Mouse (Mus musculus): Measurements from ENCODE around the gene Ndufc2. TPM values are rescaled to one million over a fixed set of nuclear protein-coding genes. Genes with fewer than 3 reads are reported as not detected.
A peak's percentile ranks its signal among the peaks of the same experiment; 100 is the strongest.

Ndufc2 gene
- polyA plus RNA-seq, 1 experiment from 2014 or later = 346 TPM

GRCm38 (mm10) chr7:97416906-97417777 is 17.3 kb downstream of the Ndufc2 start, which contains the start of gene Thrsp:
TSS of gene Thrsp (minus strand) at chr7:97417730.
- ATAC-seq (ENCODE audit: insufficient number of reproducible peaks, insufficient read depth, low FRiP score, low TSS enrichment, low read depth) = no peak
- no peaks in the 10 kb centered on the region for H3K27me3 ChIP-seq
- no peak within 1 kb of the TSS for H3K4me3 ChIP-seq
- 80% methylated on average over 25 of the region's 25 CpGs for WGBS
- H3K9ac ChIP-seq = no peak within 1 kb of the TSS
- peaks cover 4% of the 10 kb centered on the region; the same call in 1 of the 2 replicates for H3K4me1 ChIP-seq
- peaks cover 6% of the 10 kb centered on the region; the same call in 1 of the 2 replicates for H3K36me3 ChIP-seq
- H3K4me2 ChIP-seq = no peak within 1 kb of the TSS
- no peaks in the 10 kb centered on the region for H3K9me3 ChIP-seq
- H3K27ac ChIP-seq = no peak within 1 kb of the TSS

GRCm38 (mm10) chr7:97418717-97419116 is 18.9 kb downstream of the Ndufc2 start:
- H3K9ac ChIP-seq = 0 out of 2 replicates have a peak overlapping the region, but pooled peaks have one; percentile 16
- no peaks in the 10 kb centered on the region for H3K9me3 ChIP-seq
- no peak for ATAC-seq (ENCODE audit: insufficient number of reproducible peaks, insufficient read depth, low FRiP score, low TSS enrichment, low read depth)
- H3K27ac ChIP-seq = no peak overlapping the region
- H3K36me3 ChIP-seq = no peaks in the 10 kb centered on the region
- no peak overlapping the region for H3K4me2 ChIP-seq
- H3K27me3 ChIP-seq = no peaks in the 10 kb centered on the region
- 66% methylated on average over 5 of the region's 5 CpGs for WGBS
- no peak overlapping the region for H3K4me3 ChIP-seq
- H3K4me1 ChIP-seq = peaks cover 4% of the 10 kb centered on the region; the same call in 1 of the 2 replicates

GRCm38 (mm10) chr7:97419163-97419562 is 19.4 kb downstream of the Ndufc2 start:
- 76% methylated on average over 5 of the region's 5 CpGs for whole genome bisulfite sequencing
- Histone ChIP-seq H3K27ac (no peak overlapping the region), H3K36me3 (no peaks in the 10 kb centered on the region), H3K4me1 (peaks cover 4% of the 10 kb centered on the region; the same call in 1 of the 2 replicates), H3K9ac (0 out of 2 replicates have a peak overlapping the region, but pooled peaks have one; percentile 16), H3K9me3 (no peaks in the 10 kb centered on the region), H3K27me3 (no peaks in the 10 kb centered on the region), H3K4me2 (no peak overlapping the region), H3K4me3 (no peak overlapping the region)
- ATAC-seq (ENCODE audit: insufficient number of reproducible peaks, insufficient read depth, low FRiP score, low TSS enrichment, low read depth) = no peak

GRCm38 (mm10) chr7:97420406-97420805 is 20.6 kb downstream of the Ndufc2 start:
- no peak overlapping the region for H3K4me3 ChIP-seq
- H3K27ac ChIP-seq = no peak overlapping the region
- 59% methylated on average over 1 of the region's 1 CpGs for WGBS
- no peaks in the 10 kb centered on the region for H3K9me3 ChIP-seq
- H3K36me3 ChIP-seq = no peaks in the 10 kb centered on the region
- no peak for ATAC-seq (ENCODE audit: insufficient number of reproducible peaks, insufficient read depth, low FRiP score, low TSS enrichment, low read depth)
- H3K4me1 ChIP-seq = 0 out of 2 replicates have a peak, but pooled peaks cover under 1% of the 10 kb centered on the region
- H3K9ac ChIP-seq = no peak overlapping the region
- no peak overlapping the region for H3K4me2 ChIP-seq
- H3K27me3 ChIP-seq = no peaks in the 10 kb centered on the region

- H3K4me3 ChIP-seq = no peak overlapping the region
- no peaks in the 10 kb centered on the region for H3K27me3 ChIP-seq
- no peak overlapping the region for H3K27ac ChIP-seq
- H3K9me3 ChIP-seq = no peaks in the 10 kb centered on the region
- 82% methylated on average over 8 of the region's 8 CpGs for WGBS
- no peak overlapping the region for H3K4me2 ChIP-seq
- H3K4me1 ChIP-seq = no peaks in the 10 kb centered on the region
- H3K36me3 ChIP-seq = no peaks in the 10 kb centered on the region
- H3K9ac ChIP-seq = no peak overlapping the region
- no peak for ATAC-seq (ENCODE audit: insufficient number of reproducible peaks, insufficient read depth, low FRiP score, low TSS enrichment, low read depth)
Observed at GRCm38 (mm10) chr7:97420958-97421651, 21.3 kb downstream of the Ndufc2 start.

- WGBS = 49% methylated on average over 5 of the region's 5 CpGs
Observed at GRCm38 (mm10) chr7:97423754-97424153, 24.0 kb downstream of the Ndufc2 start.

GRCm38 (mm10) chr7:97424621-97425245 is 24.9 kb downstream of the Ndufc2 start:
- H3K9me3 ChIP-seq = no peaks in the 10 kb centered on the region
- H3K36me3 ChIP-seq = no peaks in the 10 kb centered on the region
- H3K9ac ChIP-seq = peak overlapping the region; percentile 16; the same call in 1 of the 2 replicates
- 9% methylated on average over 12 of the region's 12 CpGs for WGBS
- no peak overlapping the region for H3K4me3 ChIP-seq
- no peaks in the 10 kb centered on the region for H3K27me3 ChIP-seq
- ATAC-seq (ENCODE audit: insufficient number of reproducible peaks, insufficient read depth, low FRiP score, low TSS enrichment, low read depth) = no peak
- no peak overlapping the region for H3K27ac ChIP-seq
- H3K4me1 ChIP-seq = peaks cover 7% of the 10 kb centered on the region
- no peak overlapping the region for H3K4me2 ChIP-seq

More at GRCm38 (mm10) chr7:97423754-97424153, 24.0 kb downstream of the Ndufc2 start:
- Histone ChIP-seq H3K9ac (no peak overlapping the region), H3K4me3 (no peak overlapping the region), H3K27me3 (no peaks in the 10 kb centered on the region), H3K4me2 (no peak overlapping the region), H3K9me3 (no peaks in the 10 kb centered on the region), H3K4me1 (no peaks in the 10 kb centered on the region), H3K27ac (no peak overlapping the region), H3K36me3 (no peaks in the 10 kb centered on the region)
- no peak for ATAC-seq (ENCODE audit: insufficient number of reproducible peaks, insufficient read depth, low FRiP score, low TSS enrichment, low read depth)

- 69% methylated on average over 6 of the region's 6 CpGs for WGBS
- no peak overlapping the region for H3K9ac ChIP-seq
- no peak for ATAC-seq (ENCODE audit: insufficient number of reproducible peaks, insufficient read depth, low FRiP score, low TSS enrichment, low read depth)
Observed at GRCm38 (mm10) chr7:97426566-97426965, 26.8 kb downstream of the Ndufc2 start.

GRCm38 (mm10) chr7:97427296-97427695 is 27.5 kb downstream of the Ndufc2 start:
- no peak overlapping the region for H3K4me2 ChIP-seq
- no peak overlapping the region for H3K4me3 ChIP-seq
- no peak overlapping the region for H3K27ac ChIP-seq
- H3K36me3 ChIP-seq = no peaks in the 10 kb centered on the region
- ATAC-seq (ENCODE audit: insufficient number of reproducible peaks, insufficient read depth, low FRiP score, low TSS enrichment, low read depth) = no peak
- no peaks in the 10 kb centered on the region for H3K27me3 ChIP-seq
- H3K9ac ChIP-seq = no peak overlapping the region
- H3K9me3 ChIP-seq = no peaks in the 10 kb centered on the region
- WGBS = 85% methylated on average over 6 of the region's 6 CpGs
- peaks cover 17% of the 10 kb centered on the region for H3K4me1 ChIP-seq

More at GRCm38 (mm10) chr7:97426566-97426965, 26.8 kb downstream of the Ndufc2 start:
- no peaks in the 10 kb centered on the region for H3K36me3 ChIP-seq
- H3K4me1 ChIP-seq = peaks cover 17% of the 10 kb centered on the region
- H3K9me3 ChIP-seq = no peaks in the 10 kb centered on the region
- no peaks in the 10 kb centered on the region for H3K27me3 ChIP-seq
- no peak overlapping the region for H3K27ac ChIP-seq
- H3K4me3 ChIP-seq = no peak overlapping the region
- H3K4me2 ChIP-seq = no peak overlapping the region

GRCm38 (mm10) chr7:97427778-97428420 is 28.1 kb downstream of the Ndufc2 start:
- no peak for ATAC-seq (ENCODE audit: insufficient number of reproducible peaks, insufficient read depth, low FRiP score, low TSS enrichment, low read depth)
- Histone ChIP-seq H3K4me3 (no peak overlapping the region), H3K4me2 (no peak overlapping the region), H3K4me1 (peaks cover 17% of the 10 kb centered on the region), H3K9ac (no peak overlapping the region), H3K27me3 (no peaks in the 10 kb centered on the region), H3K27ac (no peak overlapping the region), H3K36me3 (no peaks in the 10 kb centered on the region), H3K9me3 (no peaks in the 10 kb centered on the region)
- 84% methylated on average over 5 of the region's 5 CpGs for WGBS

GRCm38 (mm10) chr7:97429705-97430104 is 29.9 kb downstream of the Ndufc2 start:
- ATAC-seq (ENCODE audit: insufficient number of reproducible peaks, insufficient read depth, low FRiP score, low TSS enrichment, low read depth) = 0 out of 2 replicates have a peak, but pooled peaks have one; percentile 73
- H3K4me2 ChIP-seq = peak overlapping the region; percentile 32
- peak overlapping the region; percentile 69 for H3K27ac ChIP-seq
- no peaks in the 10 kb centered on the region for H3K9me3 ChIP-seq
- H3K9ac ChIP-seq = no peak overlapping the region
- H3K4me3 ChIP-seq = no peak overlapping the region
- no peaks in the 10 kb centered on the region for H3K27me3 ChIP-seq
- WGBS = 2% methylated on average over 5 of the region's 5 CpGs
- H3K36me3 ChIP-seq = no peaks in the 10 kb centered on the region
- peaks cover 28% of the 10 kb centered on the region for H3K4me1 ChIP-seq
